Mouse (Mus musculus): ENCODE results near the gene OR5BS1P. TPM values are rescaled to one million over a fixed set of nuclear protein-coding genes. Genes with fewer than 3 reads are reported as not detected.

OR5BS1P gene
- polyA plus RNA-seq, 1 experiment from 2014 or later, result not detected

GRCm38 (mm10) chr15:98528066-98528563, 58.4 kb downstream of the OR5BS1P start:
- H3K27ac ChIP-seq, result no peak overlapping the region
- H3K27me3 ChIP-seq, result no peaks in the 10 kb centered on the region
- H3K36me3 ChIP-seq (replicated peaks), result peaks cover 86% of the 10 kb centered on the region
- no peak overlapping the region for H3K4me2 ChIP-seq
- H3K4me3 ChIP-seq (replicated peaks), result no peak overlapping the region
- H3K9ac ChIP-seq, result no peak overlapping the region
- no peaks in the 10 kb centered on the region for H3K9me3 ChIP-seq
- ATAC-seq (ENCODE audit: low FRiP score), result no peak
- peaks cover 20% of the 10 kb centered on the region for H3K4me1 ChIP-seq
- WGBS, result 82% methylated on average over 5 of the region's 5 CpGs

Small RNA genes within 50 kb of the gene (microRNA-seq; reads per million reads assigned to microRNA genes)
- not detected for gene Mir1291

Other genes with a start within 250 kb of the OR5BS1P start
- gene Gm44579, start 248.9 kb upstream of the OR5BS1P start, polyA plus RNA-seq (2016; fragmentation: Nextera tagmentation; extraction: Ambion mirVana), result not detected in 2 replicates
- gene Olfr287, start 248.8 kb upstream of the OR5BS1P start, polyA plus RNA-seq (2016; fragmentation: Nextera tagmentation; extraction: Ambion mirVana), result not detected in 2 replicates
- not detected in 2 replicates for gene Olfr286, start 235.4 kb upstream of the OR5BS1P start, polyA plus RNA-seq (2016; fragmentation: Nextera tagmentation; extraction: Ambion mirVana)
- gene H1fnt, start 212.6 kb upstream of the OR5BS1P start, polyA plus RNA-seq (2016; fragmentation: Nextera tagmentation; extraction: Ambion mirVana), result not detected in 2 replicates
- gene Zfp641, start 173.7 kb upstream of the OR5BS1P start, polyA plus RNA-seq (2016; fragmentation: Nextera tagmentation; extraction: Ambion mirVana), result 2.4 and 2.8 TPM in 2 replicates
- gene Olfr285, start 152.5 kb upstream of the OR5BS1P start, polyA plus RNA-seq (2016; fragmentation: Nextera tagmentation; extraction: Ambion mirVana), result not detected in 2 replicates
- not detected in 2 replicates for gene Olfr284, start 128.9 kb upstream of the OR5BS1P start, polyA plus RNA-seq (2016; fragmentation: Nextera tagmentation; extraction: Ambion mirVana)
- gene Olfr283, start 89.0 kb upstream of the OR5BS1P start, polyA plus RNA-seq (2016; fragmentation: Nextera tagmentation; extraction: Ambion mirVana), result 0.08 TPM in 1 of 2 replicates, not detected in the other
- not detected in 2 replicates for gene Olfr282, start 38.7 kb upstream of the OR5BS1P start, polyA plus RNA-seq (2016; fragmentation: Nextera tagmentation; extraction: Ambion mirVana)
- 0.05 TPM in 1 of 2 replicates, not detected in the other for gene Olfr281, start 17.3 kb upstream of the OR5BS1P start, polyA plus RNA-seq (2016; fragmentation: Nextera tagmentation; extraction: Ambion mirVana)
- not detected in 2 replicates for gene Lalba, start 12.8 kb downstream of the OR5BS1P start, polyA plus RNA-seq (2016; fragmentation: Nextera tagmentation; extraction: Ambion mirVana)
- not detected in 2 replicates for gene Olfr279, start 22.5 kb downstream of the OR5BS1P start, polyA plus RNA-seq (2016; fragmentation: Nextera tagmentation; extraction: Ambion mirVana)
- 178 and 183 TPM in 2 replicates for gene Kansl2, start 64.4 kb downstream of the OR5BS1P start, polyA plus RNA-seq (2016; fragmentation: Nextera tagmentation; extraction: Ambion mirVana)
- 61.2 and 63.2 TPM in 2 replicates for gene Ccnt1, start 101.0 kb downstream of the OR5BS1P start, polyA plus RNA-seq (2016; fragmentation: Nextera tagmentation; extraction: Ambion mirVana)
- not detected in 2 replicates for gene 4930415O20Rik, start 101.1 kb downstream of the OR5BS1P start, polyA plus RNA-seq (2016; fragmentation: Nextera tagmentation; extraction: Ambion mirVana)
- gene Adcy6, start 140.2 kb downstream of the OR5BS1P start, polyA plus RNA-seq (2016; fragmentation: Nextera tagmentation; extraction: Ambion mirVana), result 12.9 and 14.2 TPM in 2 replicates
- 77.1 and 80.4 TPM in 2 replicates for gene Cacnb3, start 160.9 kb downstream of the OR5BS1P start, polyA plus RNA-seq (2016; fragmentation: Nextera tagmentation; extraction: Ambion mirVana)
- 23.9 and 24.1 TPM in 2 replicates for gene Ddx23, start 193.0 kb downstream of the OR5BS1P start, polyA plus RNA-seq (2016; fragmentation: Nextera tagmentation; extraction: Ambion mirVana)
- gene Rnd1, start 207.6 kb downstream of the OR5BS1P start, polyA plus RNA-seq (2016; fragmentation: Nextera tagmentation; extraction: Ambion mirVana), result 3.9 TPM in 2 replicates
- gene Ccdc65, start 238.3 kb downstream of the OR5BS1P start, polyA plus RNA-seq (2016; fragmentation: Nextera tagmentation; extraction: Ambion mirVana), result 1.5 and 1.7 TPM in 2 replicates